Mouse (Mus musculus): ENCODE results near the gene Fads2.

Gene Fads2

GRCm38 (mm10) chr19:10062292-10062691 is 39.3 kb downstream of the Fads2 start:
- Histone ChIP-seq H3K4me1 (replicated peaks; ENCODE audit: low read depth, low read length) (peaks cover 15% of the 10 kb centered on the region), H3K4me3 (replicated peaks; ENCODE audit: low read length) (no peak overlapping the region), H3K27me3 (ENCODE audit: insufficient read depth, low read length) (peaks cover 3% of the 10 kb centered on the region; the same call in 1 of the 2 replicates), H3K36me3 (ENCODE audit: insufficient read depth, low read length) (peaks cover 66% of the 10 kb centered on the region), H3K9me3 (ENCODE audit: low read length) (no peaks in the 10 kb centered on the region)
- TF ChIP-seq CTCF (conservative IDR thresholded peaks at IDR 0.05; ENCODE audit: low read length), result no peak
- no peak for TF ChIP-seq NANOG (IDR thresholded peaks at IDR 0.05; ENCODE audit: borderline replicate concordance, low read length)
- TF ChIP-seq POU5F1 (IDR thresholded peaks at IDR 0.05; ENCODE audit: borderline replicate concordance, low read length), result no peak

- Histone ChIP-seq H3K9me3 (ENCODE audit: low read length) (no peaks in the 10 kb centered on the region), H3K4me3 (replicated peaks; ENCODE audit: low read length) (no peak overlapping the region), H3K36me3 (ENCODE audit: insufficient read depth, low read length) (peaks cover 59% of the 10 kb centered on the region), H3K4me1 (replicated peaks; ENCODE audit: low read depth, low read length) (peaks cover 15% of the 10 kb centered on the region), H3K27me3 (ENCODE audit: insufficient read depth, low read length) (peaks cover 3% of the 10 kb centered on the region; the same call in 1 of the 2 replicates)
- no peak for TF ChIP-seq POU5F1 (IDR thresholded peaks at IDR 0.05; ENCODE audit: borderline replicate concordance, low read length)
- TF ChIP-seq NANOG (IDR thresholded peaks at IDR 0.05; ENCODE audit: borderline replicate concordance, low read length), result no peak
- TF ChIP-seq CTCF (conservative IDR thresholded peaks at IDR 0.05; ENCODE audit: low read length), result no peak
Observed at GRCm38 (mm10) chr19:10061624-10062023, 39.9 kb downstream of the Fads2 start.

DNA sequence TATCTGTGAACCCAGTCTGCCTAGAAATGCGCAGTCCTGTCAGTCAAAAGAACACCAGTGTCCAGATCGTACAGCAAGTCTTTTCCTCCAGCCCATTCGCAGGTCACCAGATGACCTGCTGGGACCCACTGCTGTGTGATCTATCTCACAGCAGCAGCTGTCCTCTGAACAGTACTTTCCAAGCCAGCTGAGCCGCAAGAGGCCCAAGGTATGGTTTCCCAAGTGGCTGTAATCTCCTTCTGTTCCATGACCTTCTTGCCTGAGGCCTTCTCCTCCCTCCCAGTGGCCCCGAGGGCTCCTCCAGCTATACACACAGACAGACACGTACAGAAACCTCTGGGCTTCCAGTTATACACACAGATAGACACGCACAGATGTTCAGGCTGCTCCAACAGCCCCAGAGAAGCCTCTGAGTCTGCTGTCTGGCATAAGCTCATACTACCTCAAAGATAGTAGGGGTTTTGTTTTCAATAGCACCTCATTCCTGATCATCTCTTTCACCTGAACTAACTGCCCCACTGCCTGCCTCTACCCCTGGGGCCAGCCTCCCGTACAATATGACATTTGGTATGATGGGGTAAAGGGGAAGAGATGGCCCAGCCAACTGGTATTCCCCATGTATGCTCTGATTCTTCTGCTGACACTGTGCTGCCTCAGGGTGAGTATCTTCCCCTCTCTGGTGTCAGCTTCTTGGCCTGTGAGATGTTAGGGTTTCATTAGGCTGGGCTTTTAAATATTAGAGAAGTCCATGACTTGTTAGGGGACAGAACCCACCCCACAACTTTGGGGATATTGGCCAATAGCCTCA is 40.6 kb downstream of the Fads2 start:
- peaks cover 52% of the 10 kb centered on the region for H3K36me3 ChIP-seq (ENCODE audit: insufficient read depth, low read length)
- no peaks in the 10 kb centered on the region for H3K9me3 ChIP-seq (ENCODE audit: low read length)
- H3K4me1 ChIP-seq (replicated peaks; ENCODE audit: low read depth, low read length), result peaks cover 15% of the 10 kb centered on the region
- TF ChIP-seq NANOG (IDR thresholded peaks at IDR 0.05; ENCODE audit: borderline replicate concordance, low read length) (no peak), POU5F1 (IDR thresholded peaks at IDR 0.05; ENCODE audit: borderline replicate concordance, low read length) (no peak), CTCF (conservative IDR thresholded peaks at IDR 0.05; ENCODE audit: low read length) (no peak)
- H3K27me3 ChIP-seq (ENCODE audit: insufficient read depth, low read length), result peaks cover 5% of the 10 kb centered on the region
- H3K4me3 ChIP-seq (replicated peaks; ENCODE audit: low read length), result no peak overlapping the region

DNA sequence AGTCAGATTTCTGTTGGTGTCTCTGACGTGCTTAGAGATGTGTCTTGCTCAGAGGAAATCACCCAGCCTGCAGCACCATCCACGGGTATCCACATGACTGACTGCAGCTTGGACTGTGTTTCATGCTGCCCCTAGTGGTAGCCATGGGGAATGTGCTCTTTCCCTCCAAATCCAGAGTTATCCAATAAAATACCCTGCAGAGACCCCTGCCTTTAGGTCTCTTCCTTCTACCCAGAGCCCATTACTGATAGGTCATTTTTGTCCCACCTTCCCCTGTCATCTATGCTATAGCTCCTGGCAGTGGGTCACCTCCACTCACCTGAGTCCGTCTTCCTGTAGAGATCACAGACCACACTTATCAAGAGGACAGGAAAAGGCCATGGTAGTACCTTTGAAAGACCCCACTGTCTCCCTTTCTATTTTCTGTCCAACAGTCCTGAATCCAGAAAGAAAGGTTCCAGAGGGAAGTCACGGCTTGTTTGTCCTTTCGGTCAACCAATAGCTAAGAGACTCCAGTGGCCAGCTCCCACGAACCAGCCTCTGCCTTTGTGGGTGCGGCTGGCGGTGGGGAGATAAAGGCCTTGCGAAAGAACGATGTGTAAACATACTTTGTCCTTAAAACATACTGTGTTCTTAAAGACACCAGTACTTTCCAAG is 41.5 kb downstream of the Fads2 start:
- Histone ChIP-seq H3K4me1 (replicated peaks; ENCODE audit: low read depth, low read length) (peaks cover 15% of the 10 kb centered on the region), H3K27me3 (ENCODE audit: insufficient read depth, low read length) (peaks cover 15% of the 10 kb centered on the region), H3K9me3 (ENCODE audit: low read length) (no peaks in the 10 kb centered on the region), H3K36me3 (ENCODE audit: insufficient read depth, low read length) (peaks cover 43% of the 10 kb centered on the region), H3K4me3 (replicated peaks; ENCODE audit: low read length) (no peak overlapping the region)
- TF ChIP-seq CTCF (conservative IDR thresholded peaks at IDR 0.05; ENCODE audit: low read length) (peak; percentile 93), NANOG (IDR thresholded peaks at IDR 0.05; ENCODE audit: borderline replicate concordance, low read length) (no peak), POU5F1 (IDR thresholded peaks at IDR 0.05; ENCODE audit: borderline replicate concordance, low read length) (no peak)

GRCm38 (mm10) chr19:10058876-10059427 is 42.6 kb downstream of the Fads2 start:
- TF ChIP-seq NANOG (IDR thresholded peaks at IDR 0.05; ENCODE audit: borderline replicate concordance, low read length) (no peak), CTCF (conservative IDR thresholded peaks at IDR 0.05; ENCODE audit: low read length) (no peak), POU5F1 (IDR thresholded peaks at IDR 0.05; ENCODE audit: borderline replicate concordance, low read length) (no peak)
- H3K4me1 ChIP-seq (replicated peaks; ENCODE audit: low read depth, low read length), result peaks cover 19% of the 10 kb centered on the region

GRCm38 (mm10) chr19:10058352-10058825 is 43.2 kb downstream of the Fads2 start:
- Histone ChIP-seq H3K36me3 (ENCODE audit: insufficient read depth, low read length) (peaks cover 26% of the 10 kb centered on the region), H3K4me1 (replicated peaks; ENCODE audit: low read depth, low read length) (peaks cover 21% of the 10 kb centered on the region), H3K27me3 (ENCODE audit: insufficient read depth, low read length) (peaks cover 26% of the 10 kb centered on the region), H3K9me3 (ENCODE audit: low read length) (no peaks in the 10 kb centered on the region), H3K4me3 (replicated peaks; ENCODE audit: low read length) (no peak overlapping the region)
- no peak for TF ChIP-seq NANOG (IDR thresholded peaks at IDR 0.05; ENCODE audit: borderline replicate concordance, low read length)
- TF ChIP-seq CTCF (conservative IDR thresholded peaks at IDR 0.05; ENCODE audit: low read length), result no peak
- TF ChIP-seq POU5F1 (IDR thresholded peaks at IDR 0.05; ENCODE audit: borderline replicate concordance, low read length), result no peak

More at GRCm38 (mm10) chr19:10058876-10059427, 42.6 kb downstream of the Fads2 start:
- Histone ChIP-seq H3K27me3 (ENCODE audit: insufficient read depth, low read length) (peaks cover 26% of the 10 kb centered on the region), H3K9me3 (ENCODE audit: low read length) (no peaks in the 10 kb centered on the region), H3K36me3 (ENCODE audit: insufficient read depth, low read length) (peaks cover 32% of the 10 kb centered on the region), H3K4me3 (replicated peaks; ENCODE audit: low read length) (no peak overlapping the region)

- TF ChIP-seq CTCF (conservative IDR thresholded peaks at IDR 0.05; ENCODE audit: low read length) (no peak), POU5F1 (IDR thresholded peaks at IDR 0.05; ENCODE audit: borderline replicate concordance, low read length) (no peak), NANOG (IDR thresholded peaks at IDR 0.05; ENCODE audit: borderline replicate concordance, low read length) (no peak)
- peaks cover 29% of the 10 kb centered on the region for H3K27me3 ChIP-seq (ENCODE audit: insufficient read depth, low read length)
- H3K4me1 ChIP-seq (replicated peaks; ENCODE audit: low read depth, low read length), result peaks cover 21% of the 10 kb centered on the region
- peaks cover 20% of the 10 kb centered on the region for H3K36me3 ChIP-seq (ENCODE audit: insufficient read depth, low read length)
- no peak overlapping the region for H3K4me3 ChIP-seq (replicated peaks; ENCODE audit: low read length)
- H3K9me3 ChIP-seq (ENCODE audit: low read length), result no peaks in the 10 kb centered on the region
Observed at GRCm38 (mm10) chr19:10057486-10058351, 43.8 kb downstream of the Fads2 start.
